Mouse (Mus musculus) ES-E14 (cell line): ENCODE results near the gene Ehbp1.

Experiments
- CHD2 ChIP-seq: IDR thresholded peaks from 2 replicates; pipeline ENCODE4 v1.6.1; 2014; ENCODE audit warnings: mild to moderate bottlenecking, low read depth, low read length, inconsistent platforms
- MAFK ChIP-seq: IDR thresholded peaks from 2 replicates; pipeline ENCODE4 v1.6.1; 2014; ENCODE audit warnings: mild to moderate bottlenecking, low read depth, low read length, inconsistent platforms; ENCODE audit not compliant: insufficient read depth

- TF ChIP-seq CHD2 (no peak), MAFK (no peak)
Observed at GRCm38 (mm10) chr11:22196776-22197175, 145.3 kb downstream of the Ehbp1 start.
